Mouse (Mus musculus) midbrain, embryonic 13.5 days (tissue): ENCODE results near the gene Vapb. TPM values are rescaled to one million over a fixed set of nuclear protein-coding genes. Genes with fewer than 3 reads are reported as not detected.
"Not testable (repeated sequence)": the region's sequence is repeated elsewhere in the genome, so short reads cannot be mapped to it uniquely, and the experiment has no call there.

ENCODE experiments used
- ATAC-seq: fragments of 200-750 bp; cut with Nextera tagmentation; 2 replicates; pipeline ENCODE4 v1.8.0; 2017; ENCODE audit warnings: mild to moderate bottlenecking, moderate TSS enrichment, moderate library complexity
- H3K27ac ChIP-seq: fragments of 300-500 bp; sonication (generic); 2 replicates; pipeline ENCODE4 v1.5.1; 2015; ENCODE audit warnings: inconsistent platforms, mild to moderate bottlenecking, moderate library complexity
- H3K27me3 ChIP-seq: fragments of 300-500 bp; sonication (generic); 2 replicates; pipeline ENCODE4 v1.6.1; 2015; ENCODE audit warnings: mild to moderate bottlenecking, inconsistent platforms
- H3K36me3 ChIP-seq: fragments of 300-500 bp; sonication (generic); 2 replicates; pipeline ENCODE4 v1.6.1; 2015; ENCODE audit warnings: mild to moderate bottlenecking, inconsistent platforms
- H3K4me1 ChIP-seq: fragments of 300-500 bp; sonication (generic); replicated peaks from 2 replicates; pipeline ENCODE4 v1.6.1; 2015; ENCODE audit warnings: inconsistent platforms
- H3K4me2 ChIP-seq: fragments of 300-500 bp; sonication (generic); replicated peaks from 2 replicates; pipeline ENCODE4 v1.6.1; 2015; ENCODE audit warnings: moderate library complexity, mild to moderate bottlenecking, inconsistent platforms
- H3K4me3 ChIP-seq: fragments of 300-500 bp; sonication (generic); replicated peaks from 2 replicates; pipeline ENCODE4 v1.5.1; 2015; ENCODE audit warnings: mild to moderate bottlenecking, inconsistent platforms
- H3K9ac ChIP-seq: fragments of 300-500 bp; sonication (generic); replicated peaks from 2 replicates; pipeline ENCODE4 v1.6.1; 2015; ENCODE audit warnings: mild to moderate bottlenecking, inconsistent platforms
- H3K9me3 ChIP-seq: fragments of 300-500 bp; sonication (generic); 2 replicates; pipeline ENCODE4 v1.6.1; 2016; ENCODE audit warnings: mild to moderate bottlenecking, inconsistent platforms
- WGBS: fragments of 180-500 bp; shearing (Covaris S2); methylation state at CpG from one replicate; pipeline ENCODE4 v1.1.7; 2015; 5-methylcytosine and 5-hydroxymethylcytosine counted together
- polyA plus RNA-seq: library from polyadenylated mRNA; unstranded; fragments of >200 nt; fragmentation: Nextera tagmentation; extraction: Ambion mirVana; gene quantifications from 2 replicates; pipeline ENCODE4 v1.2.1, GENCODE M21; 2015

Gene Vapb
- polyA plus RNA-seq: 12.3 and 13.8 TPM in 2 replicates

DNA sequence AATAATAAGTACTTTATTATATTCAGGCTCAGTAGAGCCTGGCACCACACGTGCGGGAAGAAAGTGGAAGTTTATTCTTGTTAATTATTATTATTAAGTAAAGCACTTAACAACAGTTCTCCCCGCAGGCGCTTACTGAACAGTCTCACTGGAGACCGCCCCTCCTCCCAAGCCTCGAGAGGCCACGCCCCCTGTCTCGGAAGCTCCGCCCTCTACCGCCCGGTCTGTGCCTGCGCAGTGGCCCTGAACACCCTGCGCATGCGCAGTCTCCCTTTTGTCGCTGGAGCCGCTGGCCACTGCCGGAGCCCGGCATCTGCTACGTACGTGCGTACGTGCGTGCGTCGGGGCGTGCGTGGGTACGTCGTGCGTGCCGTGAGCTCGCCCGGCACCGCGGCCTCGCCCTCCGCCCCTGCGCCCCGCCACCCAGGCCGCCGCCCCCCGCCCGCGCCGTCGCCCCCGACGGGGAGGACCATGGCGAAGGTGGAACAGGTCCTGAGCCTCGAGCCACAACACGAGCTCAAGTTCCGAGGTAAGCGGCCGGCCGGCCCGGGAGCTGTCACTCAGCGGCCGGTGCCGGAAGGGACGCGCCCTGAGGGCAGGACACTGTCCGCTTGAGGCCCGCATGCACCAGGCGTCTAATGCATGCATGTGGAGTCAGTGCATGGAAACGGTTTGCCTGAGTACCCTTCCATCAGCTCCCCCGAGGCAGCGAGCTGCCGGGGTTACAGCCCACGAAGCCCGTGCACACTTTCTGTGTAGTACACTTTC, at the start of gene Vapb:
Vapb (plus strand) TSS at position 290 of the 768 bp plus-strand sequence.
- H3K27me3 ChIP-seq: no peaks in the 10 kb centered on the region
- peak within 1 kb of the TSS; percentile 65 for H3K27ac ChIP-seq
- no peaks in the 10 kb centered on the region for H3K9me3 ChIP-seq
- peak within 1 kb of the TSS; percentile 83 for H3K4me3 ChIP-seq
- peak within 1 kb of the TSS; percentile 88 for H3K9ac ChIP-seq
- peak; percentile 96 for ATAC-seq
- peaks cover 30% of the 10 kb centered on the region for H3K4me1 ChIP-seq
- H3K36me3 ChIP-seq: peaks cover 10% of the 10 kb centered on the region; the same call in 1 of the 2 replicates
- WGBS: 1% methylated on average over 70 of the region's 70 CpGs
- peak within 1 kb of the TSS; percentile 60 for H3K4me2 ChIP-seq

DNA sequence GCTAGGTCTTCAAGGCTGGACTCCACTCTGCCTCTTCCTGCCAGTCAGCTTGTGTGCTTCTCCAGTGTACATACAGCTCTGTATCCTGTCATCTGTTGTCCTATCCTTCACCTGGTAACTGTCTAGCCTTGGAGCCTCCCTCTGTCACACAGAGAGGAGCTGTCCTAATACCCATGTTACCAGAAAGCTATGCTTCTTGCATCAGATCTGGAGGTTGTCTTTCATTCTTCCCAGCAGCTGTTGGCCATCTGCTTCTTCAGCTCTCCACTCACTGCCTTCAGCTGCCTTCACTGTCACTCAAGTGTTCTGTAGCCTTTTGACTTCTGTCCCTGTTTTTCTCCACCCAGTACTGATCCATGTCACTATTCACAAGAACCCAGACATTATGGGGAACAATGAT, 47.5 kb upstream of the Vapb start:
- H3K27ac ChIP-seq: no peak overlapping the region
- H3K4me1 ChIP-seq: no peaks in the 10 kb centered on the region
- no peak for ATAC-seq
- H3K27me3 ChIP-seq: no peaks in the 10 kb centered on the region
- no peak overlapping the region for H3K4me2 ChIP-seq
- H3K9me3 ChIP-seq: no peaks in the 10 kb centered on the region
- H3K4me3 ChIP-seq: no peak overlapping the region
- no peak overlapping the region for H3K9ac ChIP-seq
- H3K36me3 ChIP-seq: peaks cover 33% of the 10 kb centered on the region

GRCm38 (mm10) chr2:173691748-173692147, 45.6 kb upstream of the Vapb start:
- ATAC-seq: no peak
- H3K4me2 ChIP-seq: no peak overlapping the region
- 91% methylated on average over 6 of the region's 6 CpGs for WGBS
- H3K27me3 ChIP-seq: no peaks in the 10 kb centered on the region
- no peaks in the 10 kb centered on the region for H3K9me3 ChIP-seq
- no peak overlapping the region for H3K9ac ChIP-seq
- H3K4me3 ChIP-seq: no peak overlapping the region
- H3K27ac ChIP-seq: no peak overlapping the region
- no peaks in the 10 kb centered on the region for H3K4me1 ChIP-seq
- peaks cover 49% of the 10 kb centered on the region for H3K36me3 ChIP-seq

GRCm38 (mm10) chr2:173692693-173693092, 44.6 kb upstream of the Vapb start:
- Histone ChIP-seq H3K27ac (no peak overlapping the region), H3K36me3 (peaks cover 58% of the 10 kb centered on the region), H3K4me3 (no peak overlapping the region), H3K9me3 (no peaks in the 10 kb centered on the region), H3K4me1 (no peaks in the 10 kb centered on the region), H3K9ac (no peak overlapping the region), H3K27me3 (no peaks in the 10 kb centered on the region), H3K4me2 (no peak overlapping the region)
- ATAC-seq: no peak
- WGBS: 93% methylated on average over 2 of the region's 2 CpGs

DNA sequence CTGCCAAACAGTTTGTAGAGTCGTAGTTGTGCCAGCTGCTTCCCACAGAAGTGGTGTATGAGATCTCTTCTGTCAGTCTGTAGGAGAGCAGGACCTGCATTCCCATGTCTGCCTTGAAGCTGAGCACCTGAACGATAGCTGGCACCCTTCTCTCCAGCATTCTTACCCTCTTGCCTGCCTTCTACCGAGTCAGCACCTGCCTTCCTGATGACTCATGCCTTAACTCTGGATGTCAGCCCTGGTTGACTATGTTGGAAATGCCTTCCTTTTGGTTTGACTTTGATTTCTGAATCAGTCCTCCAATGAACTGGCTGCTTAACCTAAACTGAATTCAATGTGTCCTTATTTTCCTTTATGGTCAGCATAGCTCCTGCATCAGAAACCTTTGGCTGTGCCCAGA, 38.5 kb upstream of the Vapb start:
- Histone ChIP-seq H3K4me3 (no peak overlapping the region), H3K9ac (no peak overlapping the region), H3K27me3 (no peaks in the 10 kb centered on the region), H3K9me3 (no peaks in the 10 kb centered on the region), H3K4me2 (no peak overlapping the region), H3K4me1 (no peaks in the 10 kb centered on the region), H3K36me3 (peaks cover 79% of the 10 kb centered on the region), H3K27ac (no peak overlapping the region)
- no peak for ATAC-seq
- 93% methylated on average over 3 of the region's 3 CpGs for WGBS

- Histone ChIP-seq H3K27ac (no peak overlapping the region; the same call in 1 of the 2 replicates), H3K9ac (no peak overlapping the region)
- ATAC-seq: no peak
Observed at GRCm38 (mm10) chr2:173702096-173702866, 35.0 kb upstream of the Vapb start.

GRCm38 (mm10) chr2:173702867-173703237, 34.5 kb upstream of the Vapb start:
- H3K9ac ChIP-seq: no peak overlapping the region
- WGBS: 92% methylated on average over 12 of the region's 12 CpGs
- H3K4me2 ChIP-seq: no peak overlapping the region
- no peak overlapping the region for H3K27ac ChIP-seq
- no peaks in the 10 kb centered on the region for H3K9me3 ChIP-seq
- peaks cover 55% of the 10 kb centered on the region for H3K36me3 ChIP-seq
- H3K4me3 ChIP-seq: no peak overlapping the region
- no peak for ATAC-seq
- H3K4me1 ChIP-seq: no peaks in the 10 kb centered on the region
- no peaks in the 10 kb centered on the region for H3K27me3 ChIP-seq

More at GRCm38 (mm10) chr2:173702096-173702866, 35.0 kb upstream of the Vapb start:
- H3K36me3 ChIP-seq: peaks cover 60% of the 10 kb centered on the region
- 85% methylated on average over 16 of the region's 16 CpGs for WGBS
- H3K9me3 ChIP-seq: no peaks in the 10 kb centered on the region
- no peak overlapping the region for H3K4me2 ChIP-seq
- H3K4me3 ChIP-seq: no peak overlapping the region
- no peaks in the 10 kb centered on the region for H3K4me1 ChIP-seq
- no peaks in the 10 kb centered on the region for H3K27me3 ChIP-seq

- H3K27ac ChIP-seq: no peak overlapping the region
- WGBS: 89% methylated on average over 15 of the region's 15 CpGs
- H3K9me3 ChIP-seq: no peaks in the 10 kb centered on the region
- H3K4me2 ChIP-seq: no peak overlapping the region
- H3K9ac ChIP-seq: no peak overlapping the region
- no peak for ATAC-seq
- H3K4me3 ChIP-seq: no peak overlapping the region
- H3K4me1 ChIP-seq: no peaks in the 10 kb centered on the region
- H3K36me3 ChIP-seq: peaks cover 35% of the 10 kb centered on the region
- no peaks in the 10 kb centered on the region for H3K27me3 ChIP-seq
Observed at GRCm38 (mm10) chr2:173705827-173706551, 31.3 kb upstream of the Vapb start.

DNA sequence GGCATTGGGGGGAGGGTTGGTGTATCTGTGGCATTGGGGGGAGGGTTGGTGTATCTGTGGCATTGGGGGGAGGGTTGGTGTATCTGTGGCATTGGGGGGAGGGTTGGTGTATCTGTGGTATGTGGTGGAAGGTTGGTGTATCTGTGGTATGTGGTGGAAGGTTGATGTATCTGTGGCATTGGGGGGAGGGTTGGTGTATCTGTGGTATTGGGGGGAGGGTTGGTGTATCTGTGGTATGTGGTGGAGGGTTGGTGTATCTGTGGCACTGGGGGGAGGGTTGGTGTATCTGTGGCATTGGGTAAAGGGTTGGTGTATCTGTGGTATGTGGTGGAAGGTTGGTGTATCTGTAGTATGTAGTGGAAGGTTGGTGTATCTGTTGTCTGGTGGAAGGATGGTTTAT, 29.7 kb upstream of the Vapb start:
- not testable (repeated sequence) for H3K4me1 ChIP-seq, H3K9ac ChIP-seq, H3K27ac ChIP-seq, H3K4me2 ChIP-seq, H3K27me3 ChIP-seq, H3K9me3 ChIP-seq, H3K4me3 ChIP-seq, ATAC-seq
- H3K36me3 ChIP-seq: peaks cover 20% of the 10 kb centered on the region

DNA sequence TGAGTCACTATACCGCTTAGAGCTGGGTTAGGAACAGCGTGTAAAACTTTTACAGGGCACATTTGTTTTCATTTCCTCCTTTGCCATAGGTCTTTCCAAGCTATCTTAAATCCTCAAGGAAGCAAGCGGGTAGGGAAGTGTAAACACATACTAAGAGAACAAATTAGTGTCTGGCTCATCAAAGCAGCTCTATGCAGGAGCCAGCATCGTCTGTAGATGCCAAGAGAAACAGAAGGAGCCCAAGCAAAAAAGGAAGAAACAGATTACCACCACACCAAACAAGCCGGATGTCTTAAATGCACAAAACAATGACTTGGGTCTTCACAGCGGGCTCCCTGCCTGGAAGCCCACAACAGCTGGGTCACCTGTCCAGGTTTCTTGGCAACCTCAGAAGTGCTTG, 27.1 kb upstream of the Vapb start:
- no peaks in the 10 kb centered on the region for H3K27me3 ChIP-seq
- H3K4me3 ChIP-seq: no peak overlapping the region
- H3K4me1 ChIP-seq: peaks cover 17% of the 10 kb centered on the region
- no peak overlapping the region for H3K4me2 ChIP-seq
- no peak for ATAC-seq
- peaks cover 5% of the 10 kb centered on the region for H3K36me3 ChIP-seq
- no peaks in the 10 kb centered on the region for H3K9me3 ChIP-seq
- H3K9ac ChIP-seq: no peak overlapping the region
- 81% methylated on average over 6 of the region's 6 CpGs for WGBS
- H3K27ac ChIP-seq: no peak overlapping the region

- H3K36me3 ChIP-seq: peaks cover 5% of the 10 kb centered on the region
- H3K27me3 ChIP-seq: no peaks in the 10 kb centered on the region
- H3K9me3 ChIP-seq: no peaks in the 10 kb centered on the region
- peak overlapping the region; percentile 44; the same call in 1 of the 2 replicates for H3K27ac ChIP-seq
- H3K4me1 ChIP-seq: peaks cover 20% of the 10 kb centered on the region
- 56% methylated on average over 10 of the region's 10 CpGs for WGBS
- no peak for ATAC-seq
- no peak overlapping the region for H3K4me2 ChIP-seq
- no peak overlapping the region for H3K9ac ChIP-seq
- no peak overlapping the region for H3K4me3 ChIP-seq
Observed at GRCm38 (mm10) chr2:173712656-173713055, 24.7 kb upstream of the Vapb start.

DNA sequence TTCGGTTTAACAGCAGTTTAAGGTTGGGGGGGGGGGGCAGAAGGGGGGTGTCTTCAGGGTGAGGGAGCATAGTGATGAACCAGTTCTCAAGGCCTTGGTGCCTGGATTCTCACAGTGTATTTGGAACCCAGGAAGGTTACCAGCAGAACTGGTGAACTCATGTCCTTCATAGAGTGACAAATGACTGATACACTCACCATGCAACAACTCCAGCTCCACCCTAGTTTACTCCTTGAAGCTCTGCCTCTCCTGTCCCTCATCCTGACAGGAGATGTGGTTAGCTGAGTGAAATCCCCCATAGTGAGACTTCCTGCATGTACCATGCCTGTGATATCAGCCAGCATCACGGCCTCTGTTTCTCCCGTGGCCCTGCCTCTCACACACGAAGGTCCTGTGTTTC, 24.1 kb upstream of the Vapb start:
- Histone ChIP-seq H3K4me1 (peaks cover 20% of the 10 kb centered on the region), H3K27ac (peak overlapping the region; percentile 39; the same call in 1 of the 2 replicates), H3K27me3 (no peaks in the 10 kb centered on the region), H3K9ac (no peak overlapping the region), H3K4me2 (no peak overlapping the region), H3K9me3 (no peaks in the 10 kb centered on the region), H3K36me3 (peaks cover 2% of the 10 kb centered on the region), H3K4me3 (no peak overlapping the region)
- WGBS: 84% methylated on average over 4 of the region's 4 CpGs
- ATAC-seq: no peak
